Mouse (Mus musculus) liver, embryonic 12.5 days (tissue): ENCODE results near the gene Dgkg. TPM values are rescaled to one million over a fixed set of nuclear protein-coding genes. Genes with fewer than 3 reads are reported as not detected.

Experiments used
- microRNA-seq: library from miRNA; unstranded; fragments of <30 nt; microRNA quantifications from one replicate; pipeline ENCODE4, GENCODE M21; 2017
- polyA plus RNA-seq: library from polyadenylated mRNA; unstranded; fragments of >200 nt; fragmentation: Nextera tagmentation; extraction: Ambion mirVana; gene quantifications from 2 replicates; pipeline ENCODE4 v1.2.1, GENCODE M21; 2016

The Dgkg gene
- polyA plus RNA-seq, 1 experiment from 2014 or later, result 0.89 TPM

Small RNA genes lying within 50 kb of the gene (microRNA-seq; reads per million reads assigned to microRNA genes)
- gene Mir6362 (not detected), gene Mir8095 (not detected)

Other genes with a start within 250 kb of the Dgkg start
- gene Etv5, start 217.5 kb downstream of the Dgkg start, polyA plus RNA-seq, result 7.4 and 8.0 TPM in 2 replicates
- gene Crygs, start 154.4 kb upstream of the Dgkg start, polyA plus RNA-seq, result 0.19 and 0.25 TPM in 2 replicates
- gene Tbccd1, start 200.4 kb upstream of the Dgkg start, polyA plus RNA-seq, result 31.1 and 33.3 TPM in 2 replicates
- gene Dnajb11, start 200.6 kb upstream of the Dgkg start, polyA plus RNA-seq, result 95.2 and 97.9 TPM in 2 replicates
- 184 and 190 TPM in 2 replicates for gene Ahsg, start 234.1 kb upstream of the Dgkg start, polyA plus RNA-seq